Mouse (Mus musculus) neural tube, embryonic 11.5 days (tissue): ENCODE data around the gene Otogl. TPM values are rescaled to one million over a fixed set of nuclear protein-coding genes. Genes with fewer than 3 reads are reported as not detected.

Experiments used
- ATAC-seq: fragments of 200-750 bp; cut with Nextera tagmentation; 2 replicates; pipeline ENCODE4 v1.8.0; 2017; ENCODE audit warnings: moderate number of reproducible peaks, mild to moderate bottlenecking, moderate TSS enrichment, moderate library complexity; ENCODE audit not compliant: insufficient read depth, low FRiP score, low TSS enrichment
- DNase-seq: peaks from one replicate; pipeline ENCODE4 v3.0.0-alpha.2; 2015; ENCODE audit warnings: low spot score
- H3K27ac ChIP-seq: fragments of 300-500 bp; sonication (generic); 2 replicates; pipeline ENCODE4 v1.5.1; 2014; ENCODE audit warnings: low read depth, mild to moderate bottlenecking, low read length
- H3K27me3 ChIP-seq: fragments of 300-500 bp; sonication (generic); 2 replicates; pipeline ENCODE4 v1.6.1; 2014; ENCODE audit warnings: mild to moderate bottlenecking, low read length, mixed read lengths; ENCODE audit not compliant: control insufficient read depth, insufficient read depth
- H3K36me3 ChIP-seq: fragments of 300-500 bp; sonication (generic); 2 replicates; pipeline ENCODE4 v1.6.1; 2014; ENCODE audit warnings: mild to moderate bottlenecking, low read length, moderate library complexity, mixed read lengths; ENCODE audit not compliant: control insufficient read depth, insufficient read depth
- H3K4me1 ChIP-seq: fragments of 300-500 bp; sonication (generic); 2 replicates; pipeline ENCODE4 v1.6.1; 2014; ENCODE audit warnings: low read length, mixed read lengths; ENCODE audit not compliant: control insufficient read depth, insufficient read depth
- H3K4me2 ChIP-seq: fragments of 300-500 bp; sonication (generic); 2 replicates; pipeline ENCODE4 v1.6.1; 2014; ENCODE audit warnings: low read depth, mild to moderate bottlenecking, moderate library complexity
- H3K4me3 ChIP-seq: fragments of 300-500 bp; sonication (generic); 2 replicates; pipeline ENCODE4 v1.5.1; 2014; ENCODE audit warnings: low read depth, low read length
- H3K9ac ChIP-seq: fragments of 300-500 bp; sonication (generic); 2 replicates; pipeline ENCODE4 v1.6.1; 2014; ENCODE audit warnings: mild to moderate bottlenecking, low read length
- H3K9me3 ChIP-seq: fragments of 300-500 bp; sonication (generic); 2 replicates; pipeline ENCODE4 v1.6.1; 2016; ENCODE audit warnings: low read length; ENCODE audit not compliant: control insufficient read depth
- WGBS: fragments of 180-500 bp; shearing (Covaris S2); extraction: QIAGEN DNeasy Blood & Tissue Kit; methylation state at CpG from one replicate; pipeline ENCODE4 v1.1.7; 2014; 5-methylcytosine and 5-hydroxymethylcytosine counted together
- polyA plus RNA-seq: library from polyadenylated mRNA; unstranded; fragments of >200 nt; fragmentation: Nextera tagmentation; extraction: Ambion mirVana; gene quantifications from 2 replicates; pipeline ENCODE4 v1.2.1, GENCODE M21; 2014

Otogl gene
- polyA plus RNA-seq, 1 experiment from 2014 or later = not detected

DNA sequence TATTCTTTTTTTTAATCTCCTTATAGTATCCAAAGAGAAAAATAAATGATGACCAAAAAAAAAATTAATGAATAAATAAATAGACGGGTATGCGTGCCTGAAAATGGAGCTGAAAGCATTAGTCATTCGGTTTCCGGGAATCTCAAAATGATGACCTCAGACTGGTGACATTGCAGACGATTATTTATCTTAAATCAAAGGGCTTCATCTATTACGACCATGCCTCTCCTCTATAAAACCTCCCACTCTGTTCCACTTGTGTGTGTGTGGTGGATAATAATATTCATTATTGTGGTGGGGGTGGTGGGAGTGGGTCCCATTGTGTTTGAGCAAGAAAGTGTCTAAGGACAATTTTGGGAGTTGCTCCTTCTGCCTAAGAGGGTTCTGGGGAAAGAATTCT, 12.0 kb downstream of the Otogl start:
- H3K9me3 ChIP-seq = no peaks in the 10 kb centered on the region
- H3K36me3 ChIP-seq = no peaks in the 10 kb centered on the region
- no peak for DNase-seq
- no peak overlapping the region for H3K4me3 ChIP-seq
- ATAC-seq = no peak
- H3K9ac ChIP-seq = no peak overlapping the region
- no peak overlapping the region for H3K27ac ChIP-seq
- no peaks in the 10 kb centered on the region for H3K27me3 ChIP-seq
- H3K4me2 ChIP-seq = no peak overlapping the region
- H3K4me1 ChIP-seq = no peaks in the 10 kb centered on the region
- WGBS = 86% methylated on average over 6 of the region's 6 CpGs

DNA sequence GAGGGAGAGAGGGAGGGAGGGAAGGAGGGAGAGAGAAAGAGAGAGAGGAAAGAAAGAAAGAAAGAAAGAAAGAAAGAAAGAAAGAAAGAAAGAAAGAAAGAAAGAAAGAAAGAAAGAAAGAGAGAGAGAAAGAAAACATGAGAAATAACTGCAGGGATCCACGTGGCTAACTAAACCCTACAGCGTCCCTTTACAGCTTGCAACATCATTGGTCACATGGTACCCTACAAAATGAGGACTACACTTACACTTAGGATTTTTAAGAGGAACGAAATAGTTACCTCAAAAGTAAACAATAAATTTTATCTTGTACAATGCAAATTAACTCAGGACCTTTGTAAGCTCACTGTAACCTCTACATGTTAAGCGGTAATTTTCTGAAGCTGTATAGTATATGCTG, 15.8 kb downstream of the Otogl start:
- no peaks in the 10 kb centered on the region for H3K27me3 ChIP-seq
- no peak overlapping the region for H3K27ac ChIP-seq
- 82% methylated on average over 4 of the region's 4 CpGs for WGBS
- DNase-seq (no peak), ATAC-seq (no peak)
- no peaks in the 10 kb centered on the region for H3K9me3 ChIP-seq
- no peak overlapping the region for H3K4me3 ChIP-seq
- H3K4me1 ChIP-seq = no peaks in the 10 kb centered on the region
- H3K36me3 ChIP-seq = no peaks in the 10 kb centered on the region
- no peak overlapping the region for H3K4me2 ChIP-seq
- H3K9ac ChIP-seq = no peak overlapping the region

DNA sequence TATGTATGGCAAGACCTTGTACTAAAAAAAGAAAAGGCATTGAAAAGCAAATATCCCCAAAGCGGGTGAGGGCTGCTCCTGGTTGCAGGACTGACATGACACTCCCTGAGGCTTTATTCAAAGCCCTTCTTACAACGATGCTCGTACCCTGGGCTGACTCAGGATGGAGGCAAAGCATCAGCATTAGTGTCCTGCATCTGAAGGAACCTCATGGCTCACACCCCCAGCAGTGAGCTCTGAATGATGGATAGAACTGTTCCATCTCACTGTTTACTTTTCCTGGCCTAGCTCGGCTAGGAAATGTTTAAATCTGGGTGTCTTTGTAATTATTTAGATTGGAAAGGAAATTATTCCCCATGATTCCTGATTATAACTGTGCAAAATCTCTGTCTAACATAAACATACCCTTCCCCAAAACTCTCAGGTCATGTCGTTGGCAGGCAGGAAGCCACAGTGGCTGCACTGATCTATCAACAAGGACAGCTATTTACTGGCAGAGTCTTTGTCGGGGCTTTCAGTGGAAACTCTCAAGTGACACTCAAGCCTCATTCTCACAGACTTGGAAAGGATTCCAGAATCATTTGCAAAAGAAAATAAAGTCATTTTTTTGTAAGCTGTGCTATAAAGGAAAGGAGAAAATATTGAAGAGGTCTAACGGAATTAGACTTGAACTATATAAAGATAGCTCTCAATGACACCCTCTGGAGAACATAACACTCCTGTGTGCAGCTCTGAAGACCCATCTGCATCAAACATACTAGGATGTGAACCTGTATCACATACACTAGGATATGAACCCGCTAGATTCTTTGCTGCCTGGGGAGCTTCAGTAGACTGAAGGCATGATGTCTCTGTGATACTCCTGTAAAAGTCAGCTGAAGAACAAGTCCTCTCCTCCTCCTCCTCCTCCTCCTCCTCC, 17.0 kb downstream of the Otogl start:
- H3K9ac ChIP-seq = no peak overlapping the region
- no peaks in the 10 kb centered on the region for H3K9me3 ChIP-seq
- no peak overlapping the region for H3K27ac ChIP-seq
- no peaks in the 10 kb centered on the region for H3K36me3 ChIP-seq
- no peak for ATAC-seq
- H3K4me2 ChIP-seq = no peak overlapping the region
- 68% methylated on average over 8 of the region's 8 CpGs for WGBS
- no peaks in the 10 kb centered on the region for H3K4me1 ChIP-seq
- no peak overlapping the region for H3K4me3 ChIP-seq
- no peak for DNase-seq
- no peaks in the 10 kb centered on the region for H3K27me3 ChIP-seq

DNA sequence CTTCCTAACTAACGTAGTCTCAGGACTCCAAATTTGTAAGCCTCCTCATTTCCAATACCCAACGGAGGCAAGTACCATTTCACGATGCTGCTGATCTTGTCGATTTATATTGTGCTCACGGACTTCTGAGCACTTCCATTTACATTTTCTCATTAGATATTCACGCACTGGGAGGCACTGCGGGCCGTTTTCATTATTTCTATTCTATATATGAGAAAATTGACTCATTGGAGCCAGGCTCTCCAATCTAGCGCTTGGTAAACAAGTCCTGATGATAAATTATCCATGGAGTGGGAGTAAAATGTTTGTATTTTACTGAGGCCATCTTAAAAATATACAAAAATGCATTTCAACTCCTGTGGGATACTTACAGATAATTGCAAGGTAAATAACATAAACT, 21.5 kb downstream of the Otogl start:
- no peak for ATAC-seq

DNA sequence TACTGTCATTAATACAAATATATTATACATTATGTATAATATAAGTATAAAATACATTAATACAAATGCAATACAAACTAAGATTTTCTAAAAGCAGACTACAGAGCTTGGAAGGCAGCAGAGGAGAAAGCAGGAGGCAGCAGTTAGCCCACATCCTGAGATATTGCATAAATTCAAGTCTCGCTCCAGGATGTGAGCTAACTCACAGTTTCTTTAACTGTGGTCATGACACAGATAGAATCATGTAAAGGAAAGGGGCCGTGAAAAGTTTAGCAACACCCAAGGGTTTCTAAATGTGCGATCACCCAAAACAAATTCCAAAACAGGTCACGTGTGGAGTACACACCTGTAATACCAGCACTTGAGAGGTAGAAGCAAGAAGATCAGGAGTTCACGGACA, 39.4 kb downstream of the Otogl start:
- DNase-seq (no peak), ATAC-seq (no peak)
- Histone ChIP-seq H3K4me1 (no peaks in the 10 kb centered on the region), H3K27me3 (no peaks in the 10 kb centered on the region), H3K36me3 (no peaks in the 10 kb centered on the region), H3K27ac (no peak overlapping the region), H3K4me3 (no peak overlapping the region), H3K4me2 (no peak overlapping the region), H3K9me3 (no peaks in the 10 kb centered on the region), H3K9ac (no peak overlapping the region)
- 97% methylated on average over 5 of the region's 5 CpGs for WGBS

More for the DNA sequence above, 21.5 kb downstream of the Otogl start:
- no peaks in the 10 kb centered on the region for H3K36me3 ChIP-seq
- H3K9me3 ChIP-seq = no peaks in the 10 kb centered on the region
- H3K9ac ChIP-seq = no peak overlapping the region
- H3K4me3 ChIP-seq = no peak overlapping the region
- no peak for DNase-seq
- H3K27me3 ChIP-seq = no peaks in the 10 kb centered on the region
- H3K27ac ChIP-seq = no peak overlapping the region
- 84% methylated on average over 9 of the region's 9 CpGs for WGBS
- no peaks in the 10 kb centered on the region for H3K4me1 ChIP-seq
- H3K4me2 ChIP-seq = no peak overlapping the region

DNA sequence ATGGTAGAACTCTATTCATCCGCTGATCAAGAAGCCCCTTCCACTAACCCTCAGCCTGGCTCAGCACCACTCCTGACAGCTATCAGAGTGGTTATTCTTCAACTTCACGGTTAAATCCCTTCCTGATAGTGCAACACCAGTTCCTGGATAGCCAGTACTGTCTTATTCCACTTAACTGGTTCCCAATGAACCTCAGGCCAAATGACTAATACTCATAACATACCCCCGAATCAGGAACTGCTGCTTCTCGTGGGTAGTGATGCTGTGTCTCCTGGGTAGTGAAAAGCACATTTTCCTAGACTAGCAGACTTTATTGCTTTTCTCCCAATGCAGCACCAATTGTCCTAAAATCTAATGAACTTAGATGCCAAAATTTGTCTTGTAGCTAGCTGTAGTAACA, 39.8 kb downstream of the Otogl start:
- H3K27ac ChIP-seq = no peak overlapping the region
- no peak overlapping the region for H3K9ac ChIP-seq
- ATAC-seq (no peak), DNase-seq (no peak)
- H3K4me2 ChIP-seq = no peak overlapping the region
- H3K4me3 ChIP-seq = no peak overlapping the region
- 85% methylated on average over 4 of the region's 4 CpGs for WGBS
- H3K36me3 ChIP-seq = no peaks in the 10 kb centered on the region
- no peaks in the 10 kb centered on the region for H3K4me1 ChIP-seq
- no peaks in the 10 kb centered on the region for H3K27me3 ChIP-seq
- no peaks in the 10 kb centered on the region for H3K9me3 ChIP-seq

DNA sequence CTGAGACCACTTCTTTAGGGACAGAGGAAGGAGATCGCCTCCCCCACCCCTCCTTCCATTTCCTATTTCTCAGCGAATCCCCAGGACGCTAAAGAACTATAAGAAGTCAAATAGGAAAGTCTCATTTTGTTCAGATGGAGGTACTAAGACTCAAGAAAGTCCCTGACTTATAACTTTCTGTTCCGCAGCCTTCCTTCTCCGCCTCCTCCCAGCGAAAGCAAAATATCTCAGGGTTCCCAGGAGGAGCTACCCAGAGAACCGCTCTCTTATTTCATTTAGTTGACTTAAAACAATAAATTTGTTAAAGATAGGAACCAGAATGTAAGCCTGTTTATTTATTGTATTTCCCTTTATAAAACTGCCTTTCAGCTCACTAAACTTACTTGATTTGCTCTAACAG, 41.4 kb downstream of the Otogl start:
- no peak for DNase-seq
- WGBS = 78% methylated on average over 7 of the region's 7 CpGs
- no peaks in the 10 kb centered on the region for H3K36me3 ChIP-seq
- ATAC-seq = no peak
- no peaks in the 10 kb centered on the region for H3K4me1 ChIP-seq
- H3K4me3 ChIP-seq = no peak overlapping the region
- no peak overlapping the region for H3K9ac ChIP-seq
- H3K27me3 ChIP-seq = no peaks in the 10 kb centered on the region
- no peak overlapping the region for H3K4me2 ChIP-seq
- no peak overlapping the region for H3K27ac ChIP-seq
- no peaks in the 10 kb centered on the region for H3K9me3 ChIP-seq

DNA sequence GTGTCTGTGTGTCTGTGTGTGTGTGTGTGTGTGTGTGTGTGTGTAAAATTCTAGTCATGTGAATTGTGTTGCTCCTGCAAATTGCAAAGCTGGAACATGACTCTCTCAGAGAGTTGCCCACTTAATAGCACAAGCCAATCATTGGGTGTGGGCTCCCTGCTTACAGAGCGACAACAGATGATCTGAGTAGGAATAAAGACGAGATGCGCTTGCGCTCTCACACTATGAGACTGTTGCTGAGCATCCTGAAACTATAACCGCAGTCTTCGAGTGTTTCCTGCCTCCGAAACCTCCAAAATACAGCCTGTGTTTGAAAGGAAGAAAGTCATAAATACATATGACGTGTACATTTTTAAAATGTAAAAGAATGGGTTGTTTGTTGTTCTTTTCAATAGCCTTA, 43.0 kb downstream of the Otogl start:
- Histone ChIP-seq H3K36me3 (no peaks in the 10 kb centered on the region), H3K9ac (no peak overlapping the region), H3K4me3 (no peak overlapping the region), H3K4me2 (no peak overlapping the region), H3K27ac (no peak overlapping the region), H3K4me1 (no peaks in the 10 kb centered on the region), H3K27me3 (no peaks in the 10 kb centered on the region), H3K9me3 (no peaks in the 10 kb centered on the region)
- DNase-seq (no peak), ATAC-seq (no peak)
- 94% methylated on average over 8 of the region's 8 CpGs for WGBS

DNA sequence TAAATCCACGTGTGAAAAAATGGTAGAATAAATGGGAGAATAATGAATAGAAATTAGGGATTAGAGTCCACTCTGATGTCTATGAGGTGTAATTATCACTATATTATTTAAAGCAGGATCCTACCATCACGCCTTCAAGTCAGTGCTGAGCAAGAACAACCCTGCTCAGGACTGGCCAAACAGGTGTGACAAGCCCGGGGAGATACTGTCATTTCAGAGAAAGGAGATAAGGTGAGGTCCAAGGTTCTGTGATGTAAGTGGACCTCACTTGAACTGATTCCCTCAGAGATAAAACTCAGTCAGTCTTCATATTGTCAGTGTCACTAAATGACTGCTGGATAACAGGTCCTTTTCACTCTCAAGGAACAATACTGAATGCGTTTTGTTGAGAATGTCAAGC, 44.5 kb downstream of the Otogl start:
- Histone ChIP-seq H3K27me3 (no peaks in the 10 kb centered on the region), H3K4me1 (no peaks in the 10 kb centered on the region), H3K9me3 (no peaks in the 10 kb centered on the region), H3K36me3 (no peaks in the 10 kb centered on the region), H3K4me2 (no peak overlapping the region), H3K9ac (no peak overlapping the region), H3K27ac (no peak overlapping the region), H3K4me3 (no peak overlapping the region)
- no peak for DNase-seq
- ATAC-seq = no peak
- WGBS = 76% methylated on average over 4 of the region's 4 CpGs
